In genomic region chr14:61310963-61311362, GRCm38 (mm10) we compare ENCODE assay signal across 12 mouse cellular contexts. TPM values are rescaled to one million over a fixed set of nuclear protein-coding genes. Genes with fewer than 3 reads are reported as not detected.
DNase-seq lines count a peak whose midpoint lies in the region; ATAC-seq and TF ChIP-seq lines count a peak whose summit lies in the region.
"Had no signal": no experiment of that assay in that cellular context is flagged by ENCODE, and none has a peak within 500 bp of the region (broad histone marks: within the 10 kb centered on the region; RNA-seq: fewer than 3 reads in every experiment).

No protein-coding gene starts in this region.

- no peaks in the 10 kb centered on the region for H3K27me3 ChIP-seq in heart, embryonic 11.5 days (ENCODE audit: control insufficient read depth, insufficient read depth, low read length)
- peaks cover 12% of the 10 kb centered on the region for H3K27me3 ChIP-seq in megakaryocyte, embryonic 14.5 days (replicated peaks)
- H3K27me3 ChIP-seq in heart, postnatal 0 days (ENCODE audit: control insufficient read depth, insufficient read depth, low read length): no peaks in the 10 kb centered on the region
- no peaks in the 10 kb centered on the region for H3K27me3 ChIP-seq in thymus, adult 2 months (ENCODE audit: control insufficient read depth, insufficient read depth, low read length)

- WGBS in heart, embryonic 11.5 days (ENCODE audit: insufficient replicate concordance): 66% methylated on average over 12 of the region's 12 CpGs
- 34% methylated on average over 12 of the region's 12 CpGs for WGBS in heart, postnatal 0 days
- WGBS in thymus, adult 2 months: 25% methylated on average over 12 of the region's 12 CpGs

- no peak overlapping the region for H3K27ac ChIP-seq in heart, embryonic 11.5 days (ENCODE audit: low read depth, low read length)
- no peak overlapping the region for H3K27ac ChIP-seq in heart, postnatal 0 days (ENCODE audit: low read depth)
- no peak overlapping the region for H3K27ac ChIP-seq in thymus, adult 2 months (ENCODE audit: control insufficient read depth, insufficient read depth, low read length)

- TF ChIP-seq POLR2A in thymus, adult 2 months (IDR thresholded peaks at IDR 0.05; ENCODE audit: control insufficient read depth, extremely low read depth, insufficient read depth, low read length, poor library complexity): no peak

- 0 out of 2 replicates have a peak overlapping the region, but pooled peaks have one; percentile 39 for H3K9ac ChIP-seq in heart, embryonic 11.5 days (ENCODE audit: low read depth, low read length)
- H3K9ac ChIP-seq in heart, postnatal 0 days (replicated peaks; ENCODE audit: low read depth, low read length): no peak overlapping the region

- no peak for ATAC-seq in heart, embryonic 11.5 days (replicated peaks; ENCODE audit: insufficient number of reproducible peaks, low FRiP score, low TSS enrichment)
- no peak for ATAC-seq in megakaryocyte, adult 5-6 weeks (ENCODE audit: poor library complexity, severe bottlenecking)
- no peak for ATAC-seq in heart, postnatal 0 days (ENCODE audit: insufficient read depth, low read depth)
- peak; percentile 15; the same call in 1 of the 2 replicates for ATAC-seq in megakaryocyte progenitor cell, adult 5-6 weeks (replicated peaks; ENCODE audit: poor library complexity)
- ATAC-seq: hindbrain, embryonic 16.5 days had no signal

- H3K36me3 ChIP-seq in heart, embryonic 11.5 days (ENCODE audit: control insufficient read depth, insufficient read depth, low read length): no peaks in the 10 kb centered on the region
- H3K36me3 ChIP-seq in megakaryocyte, embryonic 14.5 days (replicated peaks; ENCODE audit: low read length): no peaks in the 10 kb centered on the region
- no peaks in the 10 kb centered on the region for H3K36me3 ChIP-seq in heart, postnatal 0 days (replicated peaks; ENCODE audit: control insufficient read depth, insufficient read depth, low read length)
- no peaks in the 10 kb centered on the region for H3K36me3 ChIP-seq in thymus, adult 2 months (ENCODE audit: control insufficient read depth, insufficient read depth, low read length)
- H3K36me3 ChIP-seq: G1E had no signal

- peaks cover 10% of the 10 kb centered on the region for H3K4me1 ChIP-seq in heart, embryonic 11.5 days (ENCODE audit: control insufficient read depth, insufficient read depth, low read length)
- peaks cover 44% of the 10 kb centered on the region for H3K4me1 ChIP-seq in megakaryocyte, embryonic 14.5 days
- peaks cover 13% of the 10 kb centered on the region; the same call in 1 of the 2 replicates for H3K4me1 ChIP-seq in heart, postnatal 0 days (ENCODE audit: control insufficient read depth, insufficient read depth)
- H3K4me1 ChIP-seq in thymus, adult 2 months (replicated peaks; ENCODE audit: control insufficient read depth, insufficient read depth, low read length): peaks cover 16% of the 10 kb centered on the region

- H3K9me3 ChIP-seq in heart, embryonic 11.5 days (replicated peaks; ENCODE audit: control insufficient read depth, low read length): no peaks in the 10 kb centered on the region
- peaks cover 4% of the 10 kb centered on the region for H3K9me3 ChIP-seq in megakaryocyte, embryonic 14.5 days
- H3K9me3 ChIP-seq in heart, postnatal 0 days (replicated peaks; ENCODE audit: control insufficient read depth, low read length): no peaks in the 10 kb centered on the region
- H3K9me3 ChIP-seq: G1E had no signal

- no peak for TF ChIP-seq EP300 in heart, postnatal 0 days (IDR thresholded peaks at IDR 0.05; ENCODE audit: low read depth)

- no peak overlapping the region for H3K4me3 ChIP-seq in heart, embryonic 11.5 days (ENCODE audit: low read depth, low read length)
- H3K4me3 ChIP-seq in megakaryocyte, embryonic 14.5 days (replicated peaks): peak overlapping the region; percentile 86
- no peak overlapping the region for H3K4me3 ChIP-seq in heart, postnatal 0 days (ENCODE audit: low read depth, low read length)
- no peak overlapping the region for H3K4me3 ChIP-seq in thymus, adult 2 months (ENCODE audit: control insufficient read depth, insufficient read depth, low read length)

- no peak for TF ChIP-seq CTCF in heart, postnatal 0 days (IDR thresholded peaks at IDR 0.05; ENCODE audit: low read depth)
- no peak for TF ChIP-seq CTCF in thymus, adult 2 months (IDR thresholded peaks at IDR 0.05; ENCODE audit: borderline replicate concordance, control insufficient read depth, extremely low read depth, insufficient read depth, low read length, poor library complexity)

- no peak overlapping the region; the same call in 1 of the 2 replicates for H3K4me2 ChIP-seq in heart, embryonic 11.5 days
- H3K4me2 ChIP-seq in heart, postnatal 0 days (ENCODE audit: low read depth, low read length): peak overlapping the region; percentile 30

- intact Hi-C loops in heart, postnatal 25 days (cut with DNase I): no loop called here

- DNase-seq in heart, postnatal 25 days (ENCODE audit: low spot score): no peak
- DNase-seq in heart, postnatal 0 days (ENCODE audit: low spot score): peak; percentile 55
- no peak for DNase-seq in thymus, adult 2 months
- DNase-seq in Muller cell, postnatal 12 days (ENCODE audit: inconsistent ontology term): no peak
- DNase-seq: thymus, adult 18-20 months had no signal

RNA-seq across cellular contexts. Expression of gene Arl11, which starts 1.4 kb away (rescaled TPM):
- polyA plus RNA-seq in heart, embryonic 11.5 days (2014; fragmentation: Nextera tagmentation; extraction: Ambion mirVana): 0.14 and 0.73 TPM in 2 replicates
- total RNA-seq in heart, postnatal 25 days (2021): 1 to 10 TPM; 1.2 to 1.8 TPM
- polyA plus RNA-seq in megakaryocyte, embryonic 14.5 days (2012; ENCODE audit: insufficient read depth, low replicate concordance): 10.9 TPM in 1 of 2 replicates, not detected in the other
- total RNA-seq in megakaryocyte, adult 5-6 weeks (2015): 55.5 and 62.1 TPM in 2 replicates
- total RNA-seq in megakaryocyte, adult 5-6 weeks (2017): 24.3 and 30.7 TPM in 2 replicates
- total RNA-seq in heart, postnatal 0 days (2014; rRNA removed; ENCODE audit: low replicate concordance): not detected in 2 replicates
- polyA plus RNA-seq in heart, postnatal 0 days (2015; fragmentation: Nextera tagmentation; extraction: Ambion mirVana): 0.33 and 0.79 TPM in 2 replicates
- 27.5 and 28.0 TPM in 2 replicates for total RNA-seq in megakaryocyte progenitor cell, adult 5-6 weeks (2015)
- 15.5 and 21.1 TPM in 2 replicates for total RNA-seq in megakaryocyte progenitor cell, adult 5-6 weeks (2017)
- polyA plus RNA-seq in thymus, adult 2 months (2012; rRNA removed): 2.5 and 3.4 TPM in 2 replicates
- total RNA-seq: G1E had no signal
- polyA plus RNA-seq: G1E had no signal

RNA-seq across cellular contexts. Expression of gene Ebpl, which starts 49.3 kb away (rescaled TPM):
- 6.4 and 7.5 TPM in 2 replicates for polyA plus RNA-seq in heart, embryonic 11.5 days (2014; fragmentation: Nextera tagmentation; extraction: Ambion mirVana)
- total RNA-seq in heart, postnatal 25 days (2021): 1 to 10 TPM; 1.3 TPM
- polyA plus RNA-seq in megakaryocyte, embryonic 14.5 days (2012; ENCODE audit: insufficient read depth, low replicate concordance): 0.85 and 1.0 TPM in 2 replicates
- 2.1 and 2.2 TPM in 2 replicates for total RNA-seq in megakaryocyte, adult 5-6 weeks (2015)
- 0.98 and 1.2 TPM in 2 replicates for total RNA-seq in megakaryocyte, adult 5-6 weeks (2017)
- total RNA-seq in heart, postnatal 0 days (2014; rRNA removed; ENCODE audit: low replicate concordance): 0.38 and 0.46 TPM in 2 replicates
- polyA plus RNA-seq in heart, postnatal 0 days (2015; fragmentation: Nextera tagmentation; extraction: Ambion mirVana): 2.9 and 3.4 TPM in 2 replicates
- total RNA-seq in megakaryocyte progenitor cell, adult 5-6 weeks (2015): 3.7 and 4.3 TPM in 2 replicates
- 1.6 and 2.7 TPM in 2 replicates for total RNA-seq in megakaryocyte progenitor cell, adult 5-6 weeks (2017)
- polyA plus RNA-seq in thymus, adult 2 months (2012; rRNA removed): 1.6 and 2.0 TPM in 2 replicates

RNA-seq across cellular contexts. Expression of gene Sgcg, which starts 52.7 kb away (rescaled TPM):
- polyA plus RNA-seq in heart, embryonic 11.5 days (2014; fragmentation: Nextera tagmentation; extraction: Ambion mirVana): 2.6 and 2.9 TPM in 2 replicates
- 100 to 1,000 TPM; 211 to 227 TPM for total RNA-seq in heart, postnatal 25 days (2021)
- polyA plus RNA-seq in megakaryocyte, embryonic 14.5 days (2012; ENCODE audit: insufficient read depth, low replicate concordance): not detected in 2 replicates
- not detected in 2 replicates for total RNA-seq in megakaryocyte, adult 5-6 weeks (2015)
- total RNA-seq in megakaryocyte, adult 5-6 weeks (2017): not detected in 2 replicates
- 97.9 and 117 TPM in 2 replicates for total RNA-seq in heart, postnatal 0 days (2014; rRNA removed; ENCODE audit: low replicate concordance)
- 135 and 143 TPM in 2 replicates for polyA plus RNA-seq in heart, postnatal 0 days (2015; fragmentation: Nextera tagmentation; extraction: Ambion mirVana)
- not detected in 2 replicates for total RNA-seq in megakaryocyte progenitor cell, adult 5-6 weeks (2015)
- total RNA-seq in megakaryocyte progenitor cell, adult 5-6 weeks (2017): not detected in 2 replicates
- 0.33 and 3.3 TPM in 2 replicates for polyA plus RNA-seq in thymus, adult 2 months (2012; rRNA removed)
- total RNA-seq: left cerebral cortex, postnatal 36 days had no signal
- polyA plus RNA-seq: G1E had no signal

Comparison
In these comparisons a context has a peak if more than half of its experiments do, and no peak if none do; other contexts are left out.
1. RNA of gene Arl11, which starts 1.4 kb away (total RNA-seq): 24.3 to 62.1 TPM in megakaryocyte, adult 5-6 weeks and 15.5 to 28.0 TPM in megakaryocyte progenitor cell, adult 5-6 weeks; 1.2 to 1.8 TPM in heart, postnatal 25 days and not detected in heart, postnatal 0 days; every median in the first group is over 4 times any median in the second.
2. RNA of gene Sgcg, which starts 52.7 kb away (total RNA-seq): 211 to 227 TPM in heart, postnatal 25 days and 97.9 to 117 TPM in heart, postnatal 0 days; not detected in megakaryocyte, adult 5-6 weeks and not detected in megakaryocyte progenitor cell, adult 5-6 weeks; every median in the first group is over 10 times any median in the second.